Mouse (Mus musculus) mesoderm, embryonic 11.5 days (tissue): ENCODE measurements around the gene Smarcad1.

Experiments
- DNase-seq: peaks from one replicate; pipeline ENCODE4 v3.0.0-alpha.2; 2012; ENCODE audit warnings: low read depth, low spot score

The Smarcad1 gene

GRCm38 (mm10) chr6:65079139-65079538, 36.8 kb downstream of the Smarcad1 start:
- peak; percentile 6 for DNase-seq

- no peak for DNase-seq
These were observed 72.5 kb downstream of the Smarcad1 start for GRCm38 (mm10) chr6:65114902-65115301.

- no peak for DNase-seq
These were observed 75.2 kb downstream of the Smarcad1 start for GRCm38 (mm10) chr6:65117540-65117939.

- DNase-seq: peak; percentile 67
These were observed 83.8 kb downstream of the Smarcad1 start for GRCm38 (mm10) chr6:65126074-65126726.

DNA sequence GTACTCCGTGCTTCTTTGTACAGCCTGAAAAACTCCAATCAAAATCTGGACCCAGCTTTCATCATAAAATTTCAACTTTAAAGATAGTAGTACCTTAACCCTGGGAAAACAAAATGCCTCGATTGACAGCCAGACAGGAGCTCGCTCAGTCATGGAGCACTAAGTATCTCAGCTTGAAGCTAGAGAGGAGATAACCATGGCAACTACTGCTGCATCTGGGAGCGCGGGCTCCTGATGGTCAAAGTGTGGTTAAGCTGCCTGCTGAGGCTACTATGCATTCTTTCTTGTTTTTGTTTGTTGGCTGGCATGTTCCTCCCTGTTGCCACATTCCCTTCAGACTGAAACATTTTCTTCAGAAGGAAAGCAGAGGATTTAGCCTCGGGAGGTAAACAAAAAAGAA, 90.0 kb downstream of the Smarcad1 start:
- DNase-seq: no peak

- no peak for DNase-seq
These were observed 95.4 kb downstream of the Smarcad1 start for GRCm38 (mm10) chr6:65137802-65138201.

GRCm38 (mm10) chr6:65138243-65138642, 95.9 kb downstream of the Smarcad1 start:
- no peak for DNase-seq

- DNase-seq: no peak
These were observed 97.8 kb downstream of the Smarcad1 start for GRCm38 (mm10) chr6:65140082-65140749.

DNA sequence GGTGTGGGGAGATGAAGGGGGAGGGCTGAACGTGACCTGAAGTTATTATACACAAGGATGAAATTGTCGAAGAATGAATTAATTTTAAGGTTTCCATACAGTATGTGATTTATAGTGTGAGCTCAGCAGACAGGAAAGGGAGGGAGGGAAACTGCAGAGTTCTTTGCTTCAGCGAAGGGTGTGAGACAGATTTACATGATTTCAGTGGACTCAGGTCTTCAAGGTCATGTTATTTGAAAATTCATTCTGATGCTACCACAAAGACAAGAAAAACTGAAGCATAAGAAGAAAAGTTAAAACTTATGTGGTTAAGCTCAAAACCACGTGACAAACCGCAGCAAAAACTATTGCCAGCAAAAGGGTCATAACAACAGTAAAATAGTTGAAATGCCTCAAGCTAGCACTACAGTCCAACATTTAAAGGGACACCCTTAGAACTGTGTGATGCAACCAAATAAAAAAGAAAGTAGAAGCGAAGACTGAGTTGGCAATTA, 98.4 kb downstream of the Smarcad1 start:
- no peak for DNase-seq

DNA sequence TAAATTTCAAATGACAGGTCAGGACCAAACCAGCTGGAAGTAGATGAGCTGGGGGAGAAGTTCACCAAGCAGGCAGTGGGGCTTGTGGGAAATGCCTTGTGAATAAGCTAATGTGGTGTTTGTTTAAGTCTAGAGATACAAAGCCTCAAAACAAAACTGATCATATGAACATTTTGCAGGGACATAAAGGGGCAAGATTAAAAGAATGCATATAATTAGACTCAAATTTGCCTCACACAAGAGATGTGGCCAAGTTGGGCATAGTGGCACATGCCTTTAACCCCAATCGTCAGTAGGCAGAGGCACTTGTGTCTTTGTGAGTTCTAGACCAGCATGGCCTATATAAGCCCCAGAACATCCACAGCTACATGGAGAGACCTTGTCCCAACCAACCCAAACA, 99.9 kb downstream of the Smarcad1 start:
- no peak for DNase-seq

DNA sequence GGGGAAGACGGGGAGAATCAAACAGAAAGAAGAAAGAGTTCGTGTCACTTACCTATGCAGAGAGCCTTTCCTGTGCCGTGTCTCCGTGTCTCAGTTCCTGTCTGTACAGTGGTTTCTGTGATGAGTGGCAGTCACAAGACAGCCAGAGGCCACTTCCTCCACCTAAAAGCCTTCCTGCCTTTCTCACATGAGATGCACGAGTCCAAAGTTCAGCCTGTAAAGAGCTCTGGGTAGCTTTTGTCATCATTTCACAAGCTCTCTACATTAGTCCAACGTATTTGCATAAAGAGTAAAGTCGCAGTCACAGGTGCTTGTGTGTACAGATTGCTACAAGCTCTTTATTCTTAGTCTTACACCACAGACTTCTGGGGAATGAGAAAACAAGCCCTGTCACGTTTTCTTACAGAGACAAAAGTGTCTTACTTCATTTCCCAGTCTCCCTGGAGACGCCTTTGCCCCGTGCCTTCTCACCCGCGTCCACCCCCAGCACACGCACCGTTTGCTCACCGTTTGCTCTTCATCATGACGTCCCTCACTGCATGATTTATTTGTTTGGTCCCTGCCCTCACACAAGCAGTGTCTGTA, 102.3 kb downstream of the Smarcad1 start, which contains the start of gene Hpgds:
TSS of gene Hpgds (minus strand) at position 288 of the 585 bp plus-strand sequence.
- DNase-seq: peak; percentile 45

- no peak for DNase-seq
These were observed 104.0 kb downstream of the Smarcad1 start for GRCm38 (mm10) chr6:65146363-65146762.

DNA sequence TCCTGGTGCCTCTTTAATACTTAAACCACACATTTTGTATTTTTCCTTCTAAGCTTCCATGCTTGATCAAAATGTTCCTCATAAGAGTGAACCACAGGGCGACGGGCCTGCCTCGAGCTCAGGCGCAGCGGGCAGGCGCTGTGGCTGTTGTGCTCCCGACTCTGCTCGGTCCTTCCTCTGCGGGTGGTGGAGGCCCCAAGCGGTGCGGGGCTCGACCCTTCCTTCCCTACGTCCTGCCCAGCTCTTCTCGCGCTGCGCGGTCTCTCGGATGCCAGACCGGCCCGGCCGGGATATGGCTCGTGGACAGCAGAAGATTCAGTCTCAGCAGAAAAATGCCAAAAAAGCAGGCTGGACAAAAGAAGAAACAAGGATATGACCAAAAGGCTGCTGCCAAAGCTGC, 108.3 kb downstream of the Smarcad1 start:
- DNase-seq: no peak

DNA sequence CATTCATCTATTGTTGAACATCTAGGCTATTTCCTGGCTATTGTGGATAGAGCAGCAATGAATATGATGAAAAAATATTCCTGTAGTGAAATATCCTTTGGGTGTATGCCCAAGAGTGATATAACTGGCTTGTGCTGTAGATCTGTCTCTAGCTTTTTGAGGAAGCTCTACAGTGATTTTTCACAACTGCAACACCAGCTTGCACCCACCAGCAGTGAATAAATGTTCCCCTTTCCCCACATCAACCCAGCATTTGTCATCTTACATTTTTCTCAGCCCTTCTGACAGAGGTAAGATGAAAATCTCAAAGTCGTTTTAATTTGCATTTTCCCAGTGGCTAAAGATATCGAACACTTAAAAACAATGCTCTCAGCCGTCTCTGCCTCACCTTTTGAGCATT, 111.2 kb downstream of the Smarcad1 start:
- no peak for DNase-seq

GRCm38 (mm10) chr6:65157042-65157441, 114.7 kb downstream of the Smarcad1 start:
- no peak for DNase-seq

DNA sequence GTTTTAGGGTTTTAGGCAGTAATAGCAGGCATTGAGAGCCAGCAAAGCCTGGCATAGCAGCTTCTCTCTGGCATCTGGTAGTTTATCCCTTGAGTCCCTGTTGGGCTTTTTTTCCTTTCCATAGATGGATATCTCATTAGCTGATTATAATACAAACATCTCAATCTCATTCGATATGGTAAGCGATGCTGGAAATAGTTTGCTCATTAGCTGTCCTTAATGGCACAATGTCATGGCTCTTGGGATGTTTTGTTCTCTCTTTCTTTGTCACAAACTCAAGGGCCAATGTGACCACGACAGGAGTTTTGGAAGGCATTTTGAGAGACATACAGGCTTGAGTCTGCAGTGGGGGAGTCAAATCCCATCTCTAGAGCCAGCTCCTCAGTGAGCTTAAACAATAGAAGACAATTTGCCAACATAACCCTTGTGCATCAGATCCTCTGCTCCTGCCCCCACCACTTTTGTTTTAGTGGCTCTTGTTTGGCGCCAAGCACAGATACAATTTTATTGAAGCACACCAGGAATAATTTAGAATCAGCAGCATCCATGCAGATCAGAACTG, 117.1 kb downstream of the Smarcad1 start:
- DNase-seq: no peak

GRCm38 (mm10) chr6:65164137-65164536, 121.8 kb downstream of the Smarcad1 start:
- DNase-seq: no peak

GRCm38 (mm10) chr6:65164977-65165376, 122.6 kb downstream of the Smarcad1 start:
- DNase-seq: no peak
